8 mouse cellular contexts compared by ENCODE assay signal in the genomic region with DNA sequence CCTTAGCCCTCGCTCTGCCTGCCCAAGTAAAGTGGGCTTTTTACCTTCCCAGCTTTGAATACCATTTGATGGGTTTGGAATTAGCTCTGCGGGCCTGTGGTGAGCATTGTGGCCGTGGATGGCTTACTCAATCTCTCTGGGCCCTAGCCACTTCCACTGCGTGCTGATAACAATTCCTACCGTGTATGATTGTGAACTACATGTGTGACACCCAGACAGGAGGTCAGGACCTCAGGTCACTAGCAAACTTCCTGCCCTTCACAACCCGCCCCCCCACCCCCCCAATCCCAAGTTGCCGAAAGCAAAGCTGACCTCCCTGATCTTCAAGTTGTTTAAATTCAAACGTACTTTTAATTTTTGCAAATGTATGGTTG.
A peak's percentile ranks its signal among the peaks of the same experiment; 100 is the strongest.
DNase-seq lines count a peak whose midpoint lies in the region; ATAC-seq and TF ChIP-seq lines count a peak whose summit lies in the region.
"Had no signal": no experiment of that assay in that cellular context is flagged by ENCODE, and none has a peak within 500 bp of the region (broad histone marks: within the 10 kb centered on the region; RNA-seq: fewer than 3 reads in every experiment).

No protein-coding gene starts in this region.

- 0 out of 2 replicates have a peak, but pooled peaks have one; percentile 7 for ATAC-seq in kidney, postnatal 0 days (replicated peaks; ENCODE audit: low FRiP score, low read depth)
- no peak for ATAC-seq in hindbrain, embryonic 11.5 days (ENCODE audit: low FRiP score)
- no peak for ATAC-seq in liver, embryonic 11.5 days (replicated peaks; ENCODE audit: low FRiP score)
- no peak for ATAC-seq in neural tube, embryonic 14.5 days (ENCODE audit: low read depth)
- ATAC-seq in CD4-positive, CD25-positive, alpha-beta regulatory T cell, adult 4 months = no peak

- DNase-seq in kidney, postnatal 0 days (ENCODE audit: low spot score) = no peak
- DNase-seq in kidney, adult 18-20 months = no peak
- no peak for DNase-seq in hindbrain, embryonic 11.5 days (ENCODE audit: low spot score)
- no peak for DNase-seq in liver, embryonic 11.5 days (ENCODE audit: low spot score)
- no peak for DNase-seq in cerebellum, adult 8-10 months

- no peaks in the 10 kb centered on the region for H3K27me3 ChIP-seq in kidney, postnatal 0 days (ENCODE audit: insufficient read depth, low read length)
- no peaks in the 10 kb centered on the region for H3K27me3 ChIP-seq in hindbrain, embryonic 11.5 days (ENCODE audit: control insufficient read depth, insufficient read depth, low read length)
- H3K27me3 ChIP-seq in liver, embryonic 11.5 days (replicated peaks; ENCODE audit: control insufficient read depth, insufficient read depth, low read length) = peaks cover 4% of the 10 kb centered on the region; the same call in 1 of the 2 replicates
- H3K27me3 ChIP-seq in neural tube, embryonic 14.5 days (ENCODE audit: control insufficient read depth, insufficient read depth, low read length) = no peaks in the 10 kb centered on the region

- no peak overlapping the region for H3K4me3 ChIP-seq in kidney, postnatal 0 days (replicated peaks; ENCODE audit: low read depth, low read length)
- H3K4me3 ChIP-seq in hindbrain, embryonic 11.5 days (ENCODE audit: low read depth, low read length) = no peak overlapping the region
- H3K4me3 ChIP-seq in liver, embryonic 11.5 days (ENCODE audit: low read depth, low read length) = no peak overlapping the region
- no peak overlapping the region for H3K4me3 ChIP-seq in neural tube, embryonic 14.5 days (ENCODE audit: low read depth, low read length)

- H3K4me1 ChIP-seq in kidney, postnatal 0 days (replicated peaks; ENCODE audit: insufficient read depth, low read length) = peaks cover 11% of the 10 kb centered on the region; the same call in 1 of the 2 replicates
- H3K4me1 ChIP-seq in hindbrain, embryonic 11.5 days (replicated peaks; ENCODE audit: control insufficient read depth, insufficient read depth, low read length) = no peaks in the 10 kb centered on the region; the same call in 1 of the 2 replicates
- H3K4me1 ChIP-seq in liver, embryonic 11.5 days (replicated peaks; ENCODE audit: control insufficient read depth, insufficient read depth, low read length) = peaks cover 9% of the 10 kb centered on the region; the same call in 1 of the 2 replicates
- peaks cover 14% of the 10 kb centered on the region for H3K4me1 ChIP-seq in neural tube, embryonic 14.5 days (ENCODE audit: control insufficient read depth, insufficient read depth, low read length)

- H3K36me3 ChIP-seq in kidney, postnatal 0 days (ENCODE audit: insufficient read depth, low read length) = no peaks in the 10 kb centered on the region
- H3K36me3 ChIP-seq in hindbrain, embryonic 11.5 days (ENCODE audit: control insufficient read depth, insufficient read depth, low read length) = no peaks in the 10 kb centered on the region
- H3K36me3 ChIP-seq in liver, embryonic 11.5 days (ENCODE audit: control insufficient read depth, insufficient read depth, low read length) = no peaks in the 10 kb centered on the region
- H3K36me3 ChIP-seq in neural tube, embryonic 14.5 days (ENCODE audit: control insufficient read depth, insufficient read depth, low read length) = no peaks in the 10 kb centered on the region
- H3K36me3 ChIP-seq: G1E had no signal

- H3K4me2 ChIP-seq in kidney, postnatal 0 days (ENCODE audit: low read length) = peak overlapping the region; percentile 37; the same call in 1 of the 2 replicates
- 0 out of 2 replicates have a peak overlapping the region, but pooled peaks have one; percentile 26 for H3K4me2 ChIP-seq in hindbrain, embryonic 11.5 days (replicated peaks; ENCODE audit: low read depth, low read length)
- H3K4me2 ChIP-seq in liver, embryonic 11.5 days = peak overlapping the region; percentile 40; the same call in 1 of the 2 replicates
- peak overlapping the region; percentile 42; the same call in 1 of the 2 replicates for H3K4me2 ChIP-seq in neural tube, embryonic 14.5 days (ENCODE audit: low read depth, low read length)

- no peak overlapping the region for H3K9ac ChIP-seq in kidney, postnatal 0 days (ENCODE audit: low read depth, low read length)
- H3K9ac ChIP-seq in hindbrain, embryonic 11.5 days (ENCODE audit: low read depth, low read length) = no peak overlapping the region
- H3K9ac ChIP-seq in liver, embryonic 11.5 days (ENCODE audit: low read depth, low read length) = no peak overlapping the region
- H3K9ac ChIP-seq in neural tube, embryonic 14.5 days (replicated peaks; ENCODE audit: low read depth, low read length) = no peak overlapping the region

- TF ChIP-seq CTCF in kidney, postnatal 0 days (IDR thresholded peaks at IDR 0.05; ENCODE audit: low read depth) = no peak

- 57% methylated on average over 8 of the region's 8 CpGs for WGBS in kidney, postnatal 0 days
- 49% methylated on average over 8 of the region's 8 CpGs for WGBS in hindbrain, embryonic 11.5 days
- 32% methylated on average over 8 of the region's 8 CpGs for WGBS in liver, embryonic 11.5 days
- 62% methylated on average over 8 of the region's 8 CpGs for WGBS in neural tube, embryonic 14.5 days

- H3K27ac ChIP-seq in kidney, postnatal 0 days = no peak overlapping the region
- H3K27ac ChIP-seq in hindbrain, embryonic 11.5 days (ENCODE audit: low read depth, low read length) = no peak overlapping the region
- H3K27ac ChIP-seq in liver, embryonic 11.5 days (ENCODE audit: low read depth, low read length) = peak overlapping the region; percentile 71
- no peak overlapping the region for H3K27ac ChIP-seq in neural tube, embryonic 14.5 days (ENCODE audit: low read depth, low read length)

- no peaks in the 10 kb centered on the region for H3K9me3 ChIP-seq in kidney, postnatal 0 days (replicated peaks; ENCODE audit: low read length)
- no peaks in the 10 kb centered on the region for H3K9me3 ChIP-seq in hindbrain, embryonic 11.5 days (ENCODE audit: control insufficient read depth, low read length)
- no peaks in the 10 kb centered on the region for H3K9me3 ChIP-seq in liver, embryonic 11.5 days (ENCODE audit: control insufficient read depth, low read length)
- no peaks in the 10 kb centered on the region for H3K9me3 ChIP-seq in neural tube, embryonic 14.5 days (ENCODE audit: control insufficient read depth, low read length)
- H3K9me3 ChIP-seq: G1E had no signal
